Mouse (Mus musculus): ENCODE data around the gene Etv6. TPM values are rescaled to one million over a fixed set of nuclear protein-coding genes. Genes with fewer than 3 reads are reported as not detected.
A peak's percentile ranks its signal among the peaks of the same experiment; 100 is the strongest.

The Etv6 gene
- total and polyA plus RNA-seq, 3 experiments: 9.8 to 14.0 (median 11.4) TPM

DNA sequence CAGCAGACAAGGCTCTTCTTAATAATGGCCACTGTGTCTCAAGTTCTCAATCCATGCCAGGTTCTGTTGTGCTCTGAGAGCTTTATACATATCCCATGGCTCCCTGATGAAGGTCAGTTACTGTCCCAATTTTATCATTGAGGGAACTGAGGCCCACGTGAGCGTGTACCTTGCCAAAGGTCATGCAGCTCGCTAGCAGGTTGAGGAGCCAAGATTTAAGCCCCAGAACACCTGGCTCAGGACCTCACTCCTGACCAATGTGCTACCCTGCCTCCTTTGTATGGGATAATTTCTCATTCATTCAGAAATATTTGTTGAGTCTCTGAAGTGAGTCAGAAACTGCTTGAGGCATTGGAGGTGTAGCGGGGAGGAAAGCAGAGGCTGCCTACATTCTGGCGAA is 170.8 kb downstream of the Etv6 start:
- Histone ChIP-seq H3K79me2 (replicated peaks; ENCODE audit: control insufficient read depth, insufficient read depth, low read length) (no peaks in the 10 kb centered on the region), H3K36me3 (ENCODE audit: control insufficient read depth, insufficient read depth, low read length) (no peaks in the 10 kb centered on the region; the same call in 1 of the 2 replicates), H3K9ac (ENCODE audit: low read depth, low read length) (no peak overlapping the region), H3K4me3 (no peak overlapping the region), H3K27ac (no peak overlapping the region), H3K4me1 (ENCODE audit: control insufficient read depth, insufficient read depth, low read length) (peaks cover 23% of the 10 kb centered on the region), H3K27me3 (ENCODE audit: control insufficient read depth, insufficient read depth, low read length) (no peaks in the 10 kb centered on the region)
- TF ChIP-seq POLR2A (IDR thresholded peaks at IDR 0.05; ENCODE audit: insufficient read depth, low read depth, low read length): no peak
- no peak for TF ChIP-seq EP300 (IDR thresholded peaks at IDR 0.05; ENCODE audit: insufficient read depth, low read depth, low read length)
- TF ChIP-seq CTCF (IDR thresholded peaks at IDR 0.05): no peak
- DNase-seq: no peak
- intact Hi-C loops (cut with DNase I): no loop called here
- 87% methylated on average over 5 of the region's 5 CpGs for WGBS

DNA sequence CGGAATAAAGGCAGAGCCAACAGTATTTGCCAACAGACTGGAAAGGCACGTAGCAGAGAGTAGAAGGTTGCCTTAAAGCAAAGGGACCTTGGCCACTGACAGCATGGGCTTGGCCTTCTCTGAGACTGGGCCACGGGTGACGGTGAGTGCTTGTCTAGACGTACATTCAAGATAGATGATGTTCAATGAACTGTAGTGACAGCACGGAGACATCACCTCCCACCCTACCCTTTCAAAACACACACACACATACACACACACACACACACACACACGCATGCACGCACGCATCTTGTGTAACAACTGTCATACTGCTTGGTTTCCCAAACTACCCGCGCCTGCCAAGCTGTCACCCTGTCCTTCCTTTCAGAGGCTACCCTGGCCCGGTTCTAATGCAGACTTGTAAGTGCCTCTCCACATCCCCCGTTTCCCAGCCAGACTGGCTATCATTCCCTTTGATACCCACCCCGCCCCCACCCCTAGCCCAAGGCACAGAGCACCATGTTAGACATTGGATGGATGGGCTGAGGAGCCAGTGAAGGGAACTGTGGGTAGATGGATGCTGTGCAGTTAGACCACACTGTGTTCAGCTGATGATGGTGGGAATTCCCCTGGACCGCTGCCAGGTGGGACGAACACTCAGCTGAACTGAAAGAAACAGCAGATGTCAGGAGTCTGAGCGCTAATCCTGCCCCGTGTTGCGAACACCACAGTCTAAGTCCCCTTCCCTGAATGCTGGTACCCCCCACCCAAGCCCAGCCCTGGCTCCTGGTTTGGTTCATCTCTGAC is 172.1 kb downstream of the Etv6 start:
- no peaks in the 10 kb centered on the region; the same call in 1 of the 2 replicates for H3K36me3 ChIP-seq (ENCODE audit: control insufficient read depth, insufficient read depth, low read length)
- no peaks in the 10 kb centered on the region for H3K27me3 ChIP-seq (ENCODE audit: control insufficient read depth, insufficient read depth, low read length)
- intact Hi-C loops (cut with DNase I): no loop called here
- no peak for TF ChIP-seq CTCF (IDR thresholded peaks at IDR 0.05)
- TF ChIP-seq EP300 (IDR thresholded peaks at IDR 0.05; ENCODE audit: insufficient read depth, low read depth, low read length): no peak
- TF ChIP-seq POLR2A (IDR thresholded peaks at IDR 0.05; ENCODE audit: insufficient read depth, low read depth, low read length): no peak
- no peak overlapping the region for H3K9ac ChIP-seq (ENCODE audit: low read depth, low read length)
- 63% methylated on average over 19 of the region's 19 CpGs for WGBS
- peak in 1 of 2 experiments; percentile 57 for DNase-seq
- peaks cover 21% of the 10 kb centered on the region for H3K4me1 ChIP-seq (ENCODE audit: control insufficient read depth, insufficient read depth, low read length)
- no peak overlapping the region for H3K4me3 ChIP-seq
- no peaks in the 10 kb centered on the region for H3K79me2 ChIP-seq (replicated peaks; ENCODE audit: control insufficient read depth, insufficient read depth, low read length)
- peak overlapping the region; percentile 28; the same call in 1 of the 2 replicates for H3K27ac ChIP-seq

GRCm38 (mm10) chr6:134208180-134208952 is 172.9 kb downstream of the Etv6 start:
- peaks cover 21% of the 10 kb centered on the region for H3K4me1 ChIP-seq (ENCODE audit: control insufficient read depth, insufficient read depth, low read length)
- no peaks in the 10 kb centered on the region for H3K79me2 ChIP-seq (replicated peaks; ENCODE audit: control insufficient read depth, insufficient read depth, low read length)
- DNase-seq: no peak
- WGBS: 48% methylated on average over 14 of the region's 14 CpGs
- H3K9ac ChIP-seq (ENCODE audit: low read depth, low read length): no peak overlapping the region
- no peaks in the 10 kb centered on the region for H3K27me3 ChIP-seq (ENCODE audit: control insufficient read depth, insufficient read depth, low read length)
- no peaks in the 10 kb centered on the region; the same call in 1 of the 2 replicates for H3K36me3 ChIP-seq (ENCODE audit: control insufficient read depth, insufficient read depth, low read length)
- peak overlapping the region; percentile 31; the same call in 1 of the 2 replicates for H3K27ac ChIP-seq
- intact Hi-C loops (cut with DNase I): no loop called here
- no peak for TF ChIP-seq EP300 (IDR thresholded peaks at IDR 0.05; ENCODE audit: insufficient read depth, low read depth, low read length)
- no peak for TF ChIP-seq CTCF (IDR thresholded peaks at IDR 0.05)
- no peak overlapping the region for H3K4me3 ChIP-seq

- DNase-seq: no peak
- Histone ChIP-seq H3K27me3 (ENCODE audit: control insufficient read depth, insufficient read depth, low read length) (no peaks in the 10 kb centered on the region), H3K36me3 (ENCODE audit: control insufficient read depth, insufficient read depth, low read length) (no peaks in the 10 kb centered on the region; the same call in 1 of the 2 replicates), H3K79me2 (replicated peaks; ENCODE audit: control insufficient read depth, insufficient read depth, low read length) (no peaks in the 10 kb centered on the region), H3K27ac (peak overlapping the region; percentile 2; the same call in 1 of the 2 replicates), H3K9ac (ENCODE audit: low read depth, low read length) (no peak overlapping the region), H3K4me1 (ENCODE audit: control insufficient read depth, insufficient read depth, low read length) (peaks cover 19% of the 10 kb centered on the region), H3K4me3 (no peak overlapping the region)
- no peak for TF ChIP-seq POLR2A (IDR thresholded peaks at IDR 0.05; ENCODE audit: insufficient read depth, low read depth, low read length)
- no peak for TF ChIP-seq CTCF (IDR thresholded peaks at IDR 0.05)
- TF ChIP-seq EP300 (IDR thresholded peaks at IDR 0.05; ENCODE audit: insufficient read depth, low read depth, low read length): no peak
- intact Hi-C loops (cut with DNase I): no loop called here
- WGBS: 58% methylated on average over 13 of the region's 13 CpGs
Observed at GRCm38 (mm10) chr6:134210675-134211457, 175.4 kb downstream of the Etv6 start.

DNA sequence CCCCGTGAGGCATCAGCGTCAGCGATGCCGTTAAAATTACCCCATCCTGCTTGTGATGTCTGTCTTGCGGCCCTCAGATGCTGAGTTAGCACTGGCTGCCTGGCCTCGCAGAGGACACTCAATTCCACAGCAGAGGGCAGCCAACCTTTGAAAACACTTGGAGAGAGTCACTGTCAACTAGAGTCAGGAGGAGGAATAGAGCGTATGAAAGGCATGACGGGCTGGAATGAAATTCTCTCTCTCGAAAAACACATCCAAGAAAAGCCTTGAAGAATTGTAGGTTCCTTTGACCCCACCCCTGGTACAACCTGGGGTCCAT is 175.9 kb downstream of the Etv6 start:
- Histone ChIP-seq H3K79me2 (replicated peaks; ENCODE audit: control insufficient read depth, insufficient read depth, low read length) (no peaks in the 10 kb centered on the region), H3K36me3 (ENCODE audit: control insufficient read depth, insufficient read depth, low read length) (no peaks in the 10 kb centered on the region; the same call in 1 of the 2 replicates), H3K4me1 (ENCODE audit: control insufficient read depth, insufficient read depth, low read length) (peaks cover 19% of the 10 kb centered on the region), H3K9ac (ENCODE audit: low read depth, low read length) (no peak overlapping the region), H3K4me3 (no peak overlapping the region), H3K27ac (no peak overlapping the region), H3K27me3 (ENCODE audit: control insufficient read depth, insufficient read depth, low read length) (no peaks in the 10 kb centered on the region)
- TF ChIP-seq CTCF (IDR thresholded peaks at IDR 0.05): peak; percentile 39
- TF ChIP-seq EP300 (IDR thresholded peaks at IDR 0.05; ENCODE audit: insufficient read depth, low read depth, low read length): 0 out of 2 replicates have a peak, but pooled peaks have one; percentile 36
- TF ChIP-seq POLR2A (IDR thresholded peaks at IDR 0.05; ENCODE audit: insufficient read depth, low read depth, low read length): no peak
- 52% methylated on average over 9 of the region's 9 CpGs for whole genome bisulfite sequencing
- peak in 1 of 2 experiments; percentile 49 for DNase-seq
- intact Hi-C loops (cut with DNase I): no loop called here

Measured in heart, adult 2 months (tissue).